Mouse (Mus musculus) CH12.LX (cell line): Measurements from ENCODE around the gene Rab40c.

Source experiments
- ETS1 ChIP-seq: conservative IDR thresholded peaks from 2 replicates; pipeline ENCODE4 v1.6.1; 2012; ENCODE audit warnings: low read depth, mild to moderate bottlenecking, inconsistent platforms, low read length, improper control_type of control experiment, moderate library complexity
- MAZ ChIP-seq: IDR thresholded peaks from 2 replicates; pipeline ENCODE4 v1.6.1; 2012; ENCODE audit warnings: low read depth, mild to moderate bottlenecking, inconsistent platforms, low read length, improper control_type of control experiment, moderate library complexity
- POLR2A ChIP-seq: IDR thresholded peaks from 2 replicates; pipeline ENCODE4 v1.6.1; 2011; ENCODE audit warnings: low read depth, mild to moderate bottlenecking, improper control_type of control experiment, low read length
- RCOR1 ChIP-seq: conservative IDR thresholded peaks from 2 replicates; pipeline ENCODE4 v1.6.1; 2012; ENCODE audit warnings: low read depth, mild to moderate bottlenecking, inconsistent platforms, low read length, improper control_type of control experiment

DNA sequence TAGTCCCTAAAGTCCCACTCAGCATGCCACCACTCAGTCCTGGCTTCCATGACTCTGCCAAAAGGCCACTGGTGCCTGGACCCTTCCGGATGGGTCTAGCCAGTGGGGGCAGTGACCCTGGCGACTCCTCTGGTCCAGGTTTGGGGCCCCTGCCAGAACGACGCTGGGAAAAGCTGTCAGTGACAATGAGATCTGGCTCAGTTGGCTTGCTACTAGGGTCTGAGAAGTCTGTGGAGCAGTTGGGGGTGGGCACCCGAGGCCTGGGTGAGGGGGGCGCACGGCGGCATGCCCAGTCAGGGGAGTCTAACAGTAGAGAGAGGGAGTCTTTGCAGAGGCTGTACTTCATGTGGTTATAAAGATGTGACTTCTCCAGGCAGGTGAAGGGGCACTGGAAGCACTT, 28.5 kb upstream of the Rab40c start:
- TF ChIP-seq POLR2A (no peak), RCOR1 (no peak), MAZ (no peak), ETS1 (no peak)
